Mouse (Mus musculus) forebrain, postnatal 0 days (tissue): Measurements from ENCODE around the gene Stradb. TPM values are rescaled to one million over a fixed set of nuclear protein-coding genes. Genes with fewer than 3 reads are reported as not detected.

ENCODE experiments used
- ATAC-seq: fragments of 200-750 bp; cut with Nextera tagmentation; 2 replicates; pipeline ENCODE4 v1.8.0; 2017; ENCODE audit warnings: mild to moderate bottlenecking, moderate library complexity
- DNase-seq: peaks from one replicate; pipeline ENCODE4 v3.0.0-alpha.2; 2015
- H3K27ac ChIP-seq: fragments of 300-500 bp; sonication (generic); 2 replicates; pipeline ENCODE4 v1.5.1; 2014; ENCODE audit warnings: low read depth, mild to moderate bottlenecking, antibody characterized with exemption, low read length, moderate library complexity, mixed read lengths
- H3K27me3 ChIP-seq: fragments of 300-500 bp; sonication (generic); 2 replicates; pipeline ENCODE4 v1.6.1; 2014; ENCODE audit warnings: mild to moderate bottlenecking, low read length, mixed read lengths; ENCODE audit not compliant: insufficient read depth
- H3K36me3 ChIP-seq: fragments of 300-500 bp; sonication (generic); 2 replicates; pipeline ENCODE4 v1.6.1; 2014; ENCODE audit warnings: mild to moderate bottlenecking, moderate library complexity; ENCODE audit not compliant: insufficient read depth
- H3K4me1 ChIP-seq: fragments of 300-500 bp; sonication (generic); 2 replicates; pipeline ENCODE4 v1.6.1; 2014; ENCODE audit warnings: antibody characterized with exemption; ENCODE audit not compliant: insufficient read depth
- H3K4me2 ChIP-seq: fragments of 300-500 bp; sonication (generic); 2 replicates; pipeline ENCODE4 v1.6.1; 2014; ENCODE audit warnings: low read depth, mild to moderate bottlenecking, moderate library complexity
- H3K4me3 ChIP-seq: fragments of 300-500 bp; sonication (generic); 2 replicates; pipeline ENCODE4 v1.5.1; 2014; ENCODE audit warnings: low read depth, low read length, mixed read lengths
- H3K9ac ChIP-seq: fragments of 300-500 bp; sonication (generic); 2 replicates; pipeline ENCODE4 v1.6.1; 2014; ENCODE audit warnings: mild to moderate bottlenecking
- H3K9me3 ChIP-seq: fragments of 300-500 bp; sonication (generic); 2 replicates; pipeline ENCODE4 v1.6.1; 2016; ENCODE audit warnings: low read length
- CTCF ChIP-seq: sonication (generic); IDR thresholded peaks from 2 replicates; pipeline ENCODE4 v1.5.1; 2016; ENCODE audit warnings: antibody characterized with exemption, control low read depth, low read depth
- WGBS: fragments of 180-500 bp; shearing (Covaris S2); extraction: QIAGEN DNeasy Blood & Tissue Kit; methylation state at CpG from one replicate; pipeline ENCODE4 v1.1.7; 2014; 5-methylcytosine and 5-hydroxymethylcytosine counted together
- polyA plus RNA-seq: library from polyadenylated mRNA; unstranded; fragments of >200 nt; fragmentation: Nextera tagmentation; extraction: Ambion mirVana; gene quantifications from 2 replicates; pipeline ENCODE4 v1.2.1, GENCODE M21; 2015
- total RNA-seq: library from RNA; depleted of rRNA; stranded (reverse); fragments of >200 nt; gene quantifications from 2 replicates; pipeline ENCODE4 v1.2.3, GENCODE M21; 2014; rRNA removed

Stradb gene
- total RNA-seq, result 39.8 and 44.4 TPM in 2 replicates
- polyA plus RNA-seq, result 92.6 and 99.6 TPM in 2 replicates

DNA sequence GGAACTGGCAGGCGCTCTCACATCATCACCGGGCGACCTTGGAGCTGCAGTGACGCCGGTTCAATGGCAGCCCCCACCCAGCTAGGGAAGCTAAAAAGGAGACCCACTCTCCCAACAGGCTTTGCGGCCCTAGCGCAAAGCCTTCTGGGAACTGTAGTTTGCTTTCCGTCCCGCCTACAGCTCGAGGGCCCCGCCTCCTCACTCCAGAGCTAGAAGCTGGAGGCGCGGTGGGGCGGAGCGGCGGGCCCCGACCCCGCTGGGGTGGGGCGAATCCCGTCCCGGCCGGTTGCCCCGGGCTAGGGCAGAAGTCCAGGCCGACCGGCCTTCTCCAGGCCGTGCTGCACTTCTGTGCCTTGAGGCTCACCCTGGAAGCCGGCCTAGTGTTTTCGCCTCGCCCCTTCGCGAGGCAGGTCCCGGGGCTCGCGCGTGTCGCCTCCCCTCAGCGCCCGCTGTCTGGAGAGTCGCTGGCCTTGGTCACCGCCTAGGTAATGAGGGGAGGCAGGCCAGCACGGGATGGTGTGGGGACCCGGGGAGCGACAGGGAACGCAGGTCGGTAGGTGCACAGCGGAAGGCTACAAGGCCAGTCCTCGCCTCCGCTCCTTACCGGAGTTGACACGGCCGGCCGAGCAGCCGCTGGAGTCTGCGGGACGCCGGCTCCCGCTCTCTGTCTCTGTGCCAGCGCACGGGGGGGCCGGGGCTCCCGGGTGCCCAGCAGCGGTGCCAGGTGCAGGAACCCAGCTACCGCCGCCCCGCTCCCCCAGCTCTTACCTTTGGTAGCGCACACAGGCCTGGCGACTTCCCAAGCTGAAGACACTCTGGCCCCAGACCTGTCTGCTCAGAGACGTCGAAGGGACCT is at the start of gene Stradb, which contains the start of gene Trak2:
Gene Stradb (plus strand): TSS at position 157 of the 856 bp plus-strand sequence.
Gene Trak2 (minus strand): TSS at position 65 of the 856 bp plus-strand sequence.
- ATAC-seq, result peak; percentile 98
- peak within 1 kb of the TSS; percentile 85 for H3K9ac ChIP-seq
- DNase-seq, result peak; percentile 97
- peaks cover 7% of the 10 kb centered on the region; the same call in 1 of the 2 replicates for H3K36me3 ChIP-seq
- peak within 1 kb of the TSS; percentile 72 for H3K4me2 ChIP-seq
- TF ChIP-seq CTCF, result no peak
- peaks cover 22% of the 10 kb centered on the region for H3K4me1 ChIP-seq
- no peaks in the 10 kb centered on the region for H3K27me3 ChIP-seq
- 3% methylated on average over 69 of the region's 69 CpGs for WGBS
- H3K4me3 ChIP-seq, result peak within 1 kb of the TSS; percentile 74
- H3K9me3 ChIP-seq, result no peaks in the 10 kb centered on the region
- H3K27ac ChIP-seq, result peak within 1 kb of the TSS; percentile 91

- Histone ChIP-seq H3K27me3 (no peaks in the 10 kb centered on the region), H3K9ac (no peak overlapping the region), H3K9me3 (no peaks in the 10 kb centered on the region), H3K4me1 (no peaks in the 10 kb centered on the region), H3K27ac (no peak overlapping the region), H3K4me2 (no peak overlapping the region), H3K4me3 (no peak overlapping the region), H3K36me3 (peaks cover under 1% of the 10 kb centered on the region)
- no peak for TF ChIP-seq CTCF
- 97% methylated on average over 5 of the region's 5 CpGs for WGBS
- DNase-seq (no peak), ATAC-seq (no peak)
Observed at GRCm38 (mm10) chr1:58926664-58927063, 46.7 kb upstream of the Stradb start.

GRCm38 (mm10) chr1:58936746-58937605 is 36.3 kb upstream of the Stradb start:
- Histone ChIP-seq H3K27me3 (no peaks in the 10 kb centered on the region), H3K4me3 (no peak overlapping the region), H3K27ac (no peak overlapping the region), H3K36me3 (no peaks in the 10 kb centered on the region), H3K9me3 (no peaks in the 10 kb centered on the region), H3K4me2 (no peak overlapping the region), H3K9ac (no peak overlapping the region), H3K4me1 (no peaks in the 10 kb centered on the region)
- no peak for ATAC-seq
- WGBS, result 95% methylated on average over 10 of the region's 10 CpGs
- no peak for TF ChIP-seq CTCF
- DNase-seq, result no peak

DNA sequence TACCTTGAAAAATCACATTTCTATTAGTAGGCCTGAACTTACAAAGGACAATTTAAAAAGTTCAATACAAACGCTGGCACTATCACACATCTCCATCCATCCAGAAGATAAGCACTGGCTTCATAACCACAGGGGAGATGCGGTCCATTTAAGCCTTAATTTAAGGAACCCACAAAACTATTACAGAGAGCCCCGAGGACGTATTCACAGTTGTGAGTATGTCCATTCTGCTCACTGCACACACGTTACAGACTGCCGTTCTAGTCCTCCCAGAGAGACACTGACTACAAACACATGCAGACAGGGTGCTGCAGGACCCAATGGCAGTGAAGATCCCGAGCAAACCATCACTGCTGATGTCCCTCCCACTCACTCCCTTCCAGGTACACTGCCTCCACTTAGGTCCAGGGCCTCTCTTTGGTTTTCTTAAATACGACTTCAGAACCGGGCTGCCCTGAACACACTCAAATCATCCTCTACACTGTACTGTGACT is 35.7 kb upstream of the Stradb start:
- TF ChIP-seq CTCF, result no peak
- H3K4me1 ChIP-seq, result no peaks in the 10 kb centered on the region
- no peak overlapping the region for H3K9ac ChIP-seq
- 94% methylated on average over 9 of the region's 9 CpGs for WGBS
- ATAC-seq (no peak), DNase-seq (no peak)
- no peak overlapping the region for H3K4me3 ChIP-seq
- H3K4me2 ChIP-seq, result no peak overlapping the region
- no peaks in the 10 kb centered on the region for H3K36me3 ChIP-seq
- H3K9me3 ChIP-seq, result no peaks in the 10 kb centered on the region
- no peaks in the 10 kb centered on the region for H3K27me3 ChIP-seq
- no peak overlapping the region for H3K27ac ChIP-seq

GRCm38 (mm10) chr1:58945523-58945922 is 27.8 kb upstream of the Stradb start:
- no peak for TF ChIP-seq CTCF
- Histone ChIP-seq H3K27ac (no peak overlapping the region), H3K4me1 (no peaks in the 10 kb centered on the region), H3K9ac (no peak overlapping the region), H3K9me3 (no peaks in the 10 kb centered on the region), H3K4me2 (no peak overlapping the region), H3K4me3 (no peak overlapping the region), H3K27me3 (no peaks in the 10 kb centered on the region), H3K36me3 (peaks cover 17% of the 10 kb centered on the region)
- 97% methylated on average over 2 of the region's 2 CpGs for WGBS
- DNase-seq (no peak), ATAC-seq (no peak)

DNA sequence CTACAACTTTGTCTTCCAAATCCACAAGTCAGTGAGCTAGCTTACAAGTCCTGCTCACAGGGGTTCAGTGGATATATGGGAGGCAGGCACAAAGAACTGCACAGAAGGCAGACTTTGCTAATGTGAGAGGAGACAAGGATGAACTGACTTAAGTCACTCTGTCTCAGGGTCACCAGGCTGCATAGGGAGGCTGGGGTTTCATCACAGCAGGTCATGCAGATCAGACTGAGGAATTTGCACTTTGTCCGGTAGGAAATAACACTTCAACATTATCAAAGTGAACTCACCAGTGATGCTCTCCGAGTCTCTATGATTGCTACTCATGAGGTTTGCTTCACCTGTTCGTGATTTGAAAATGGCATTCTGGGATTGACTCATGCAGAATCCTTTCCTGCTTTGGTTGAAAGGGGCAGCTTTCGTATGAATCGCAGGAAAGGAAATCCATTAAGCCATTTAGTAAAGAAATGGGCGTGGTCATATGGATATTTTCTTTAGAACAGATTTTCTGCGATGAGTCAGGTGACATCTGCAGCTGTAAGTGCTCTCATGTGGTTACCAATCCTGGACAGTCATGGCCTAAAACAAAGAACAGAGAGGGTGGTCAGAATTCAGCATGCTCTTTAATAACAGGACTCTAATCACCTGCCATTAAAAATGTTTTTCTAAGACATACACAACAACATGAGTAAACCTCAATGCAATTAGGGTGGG is 27.2 kb upstream of the Stradb start:
- Histone ChIP-seq H3K9ac (no peak overlapping the region), H3K36me3 (peaks cover 17% of the 10 kb centered on the region), H3K4me1 (no peaks in the 10 kb centered on the region), H3K9me3 (no peaks in the 10 kb centered on the region), H3K27me3 (no peaks in the 10 kb centered on the region), H3K4me2 (no peak overlapping the region), H3K27ac (no peak overlapping the region), H3K4me3 (no peak overlapping the region)
- TF ChIP-seq CTCF, result no peak
- WGBS, result 92% methylated on average over 7 of the region's 7 CpGs
- DNase-seq (no peak), ATAC-seq (no peak)
